Mouse (Mus musculus): ENCODE measurements around the gene Cfap44. TPM values are rescaled to one million over a fixed set of nuclear protein-coding genes. Genes with fewer than 3 reads are reported as not detected.
A peak's percentile ranks its signal among the peaks of the same experiment; 100 is the strongest.

Cfap44 gene
- polyA plus RNA-seq, 1 experiment from 2014 or later = 8.3 TPM

DNA sequence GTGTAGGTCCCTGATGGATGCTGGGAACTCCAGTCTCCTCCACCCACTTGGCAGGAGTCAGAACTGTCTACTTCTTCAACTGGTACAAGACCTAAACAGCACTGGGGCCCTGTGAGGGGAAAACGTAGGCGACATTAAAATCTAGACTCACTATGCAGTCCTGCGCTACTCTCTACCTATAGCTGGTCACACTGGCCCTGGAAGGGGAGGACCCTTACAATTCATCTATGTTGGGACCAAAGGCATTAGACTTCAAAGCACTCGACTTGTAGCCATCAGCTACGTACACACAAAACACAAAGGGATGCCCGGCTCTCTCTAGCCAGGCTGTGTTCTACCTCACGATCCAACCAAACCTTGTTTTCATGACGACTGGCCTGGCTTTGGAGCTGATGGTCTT is 91.1 kb downstream of the Cfap44 start:
- no peaks in the 10 kb centered on the region for H3K27me3 ChIP-seq
- peak overlapping the region; percentile 44; the same call in 1 of the 2 replicates for H3K27ac ChIP-seq

DNA sequence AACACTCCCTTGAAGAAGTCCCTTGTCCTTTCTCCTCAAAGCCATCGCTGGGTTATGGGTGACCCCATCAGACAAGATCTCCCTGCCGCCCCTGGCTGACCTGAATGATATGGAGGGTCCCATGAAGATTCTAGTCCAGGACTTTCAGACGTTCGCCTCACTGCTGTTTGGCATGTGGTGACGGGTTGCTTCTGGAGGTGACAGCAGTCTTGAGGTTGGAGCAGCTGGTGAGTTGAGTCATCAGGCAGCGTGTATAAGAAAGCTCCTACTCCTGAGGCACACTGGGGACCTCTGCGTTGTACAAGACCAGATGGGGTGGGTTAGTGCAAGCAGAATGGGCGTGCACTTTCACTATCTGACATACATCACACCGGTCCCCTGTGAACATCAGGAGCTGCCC is 92.0 kb downstream of the Cfap44 start:
- Histone ChIP-seq H3K36me3 (peaks cover 61% of the 10 kb centered on the region), H3K9ac (no peak overlapping the region), H3K4me1 (peaks cover 25% of the 10 kb centered on the region), H3K9me3 (replicated peaks) (no peaks in the 10 kb centered on the region), H3K27me3 (no peaks in the 10 kb centered on the region), H3K27ac (peak overlapping the region; percentile 41; the same call in 1 of the 2 replicates), H3K4me2 (replicated peaks) (no peak overlapping the region), H3K4me3 (no peak overlapping the region)
- 81% methylated on average over 9 of the region's 9 CpGs for WGBS
- ATAC-seq (ENCODE audit: low FRiP score) = peak; percentile 38; the same call in 1 of the 2 replicates

More for the DNA sequence above, 91.1 kb downstream of the Cfap44 start:
- Histone ChIP-seq H3K4me2 (replicated peaks) (no peak overlapping the region), H3K9ac (no peak overlapping the region), H3K36me3 (peaks cover 51% of the 10 kb centered on the region), H3K9me3 (replicated peaks) (no peaks in the 10 kb centered on the region), H3K4me3 (no peak overlapping the region), H3K4me1 (peaks cover 27% of the 10 kb centered on the region)
- WGBS = 75% methylated on average over 8 of the region's 8 CpGs
- ATAC-seq (ENCODE audit: low FRiP score) = no peak

DNA sequence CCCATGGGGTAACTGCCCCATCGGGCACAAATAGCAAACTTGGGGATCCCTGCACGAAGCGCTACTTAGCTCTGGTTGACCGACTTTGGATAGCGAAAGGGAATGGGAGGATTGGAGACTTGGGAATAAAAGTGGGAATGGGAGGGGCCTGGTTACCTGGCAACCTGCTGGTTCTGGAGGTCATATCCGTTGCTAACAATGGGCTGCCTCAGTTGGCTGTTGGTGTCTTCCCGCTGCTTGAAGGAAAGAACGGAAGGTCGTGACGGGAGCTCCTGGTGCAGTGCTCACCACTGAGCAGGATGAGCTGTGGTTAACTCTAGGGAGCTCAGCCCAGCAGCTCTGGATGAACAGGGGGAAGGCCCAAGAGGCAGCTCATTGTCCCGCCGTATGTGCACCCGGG is 92.6 kb downstream of the Cfap44 start:
- Histone ChIP-seq H3K4me3 (no peak overlapping the region), H3K4me1 (peaks cover 21% of the 10 kb centered on the region), H3K9ac (no peak overlapping the region), H3K9me3 (replicated peaks) (no peaks in the 10 kb centered on the region), H3K27ac (peak overlapping the region; percentile 41; the same call in 1 of the 2 replicates), H3K4me2 (replicated peaks) (no peak overlapping the region), H3K36me3 (peaks cover 66% of the 10 kb centered on the region), H3K27me3 (no peaks in the 10 kb centered on the region)
- 0 out of 2 replicates have a peak, but pooled peaks have one; percentile 11 for ATAC-seq (ENCODE audit: low FRiP score)
- WGBS = 77% methylated on average over 13 of the region's 13 CpGs

DNA sequence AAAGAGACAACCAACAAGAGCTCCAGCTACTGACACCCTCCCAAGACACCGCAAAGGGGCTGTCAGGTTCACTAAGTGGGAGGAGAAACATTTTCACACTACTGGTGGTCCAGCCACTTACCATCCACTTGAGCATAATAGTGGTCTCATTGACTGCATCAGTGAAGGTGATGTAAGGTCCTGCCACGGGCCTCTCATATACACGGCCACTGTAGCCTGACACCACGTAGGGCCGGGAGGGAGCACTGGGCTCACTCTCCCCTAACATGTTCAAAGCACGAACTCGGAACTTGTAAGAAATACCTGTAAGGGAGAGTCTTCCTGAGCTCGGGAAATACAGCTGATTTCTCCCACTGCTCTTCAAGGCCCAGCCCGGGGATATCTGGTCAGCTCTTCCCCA is 96.5 kb downstream of the Cfap44 start:
- H3K9ac ChIP-seq = no peak overlapping the region
- WGBS = 94% methylated on average over 9 of the region's 9 CpGs
- H3K9me3 ChIP-seq (replicated peaks) = no peaks in the 10 kb centered on the region
- H3K27ac ChIP-seq = no peak overlapping the region
- H3K27me3 ChIP-seq = no peaks in the 10 kb centered on the region
- H3K4me1 ChIP-seq = peaks cover 28% of the 10 kb centered on the region
- H3K36me3 ChIP-seq = peaks cover 79% of the 10 kb centered on the region
- H3K4me2 ChIP-seq (replicated peaks) = no peak overlapping the region
- H3K4me3 ChIP-seq = no peak overlapping the region
- ATAC-seq (ENCODE audit: low FRiP score) = no peak

DNA sequence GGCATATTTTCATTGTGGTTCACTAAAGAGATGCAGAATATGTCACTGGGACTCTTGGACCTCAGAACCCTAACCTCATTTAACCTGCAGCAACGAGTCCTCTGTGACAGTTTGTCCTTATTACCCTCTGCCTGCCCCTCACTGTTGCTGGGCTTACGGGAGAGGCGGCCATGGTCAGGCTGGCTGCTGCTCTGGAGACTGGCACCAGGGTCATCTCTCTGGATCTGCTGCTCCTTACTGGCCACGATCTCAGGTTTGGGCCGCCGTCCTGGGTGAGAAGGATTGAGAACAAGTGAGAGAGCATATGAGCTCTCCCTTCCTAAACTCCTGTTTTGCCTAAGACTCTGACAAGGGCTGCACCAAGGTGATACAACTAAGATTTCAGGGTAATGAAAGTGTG is 97.6 kb downstream of the Cfap44 start:
- WGBS = 94% methylated on average over 6 of the region's 6 CpGs
- H3K9ac ChIP-seq = no peak overlapping the region
- no peak for ATAC-seq (ENCODE audit: low FRiP score)
- no peak overlapping the region for H3K4me2 ChIP-seq (replicated peaks)
- no peak overlapping the region for H3K4me3 ChIP-seq
- H3K4me1 ChIP-seq = peaks cover 22% of the 10 kb centered on the region
- H3K27me3 ChIP-seq = no peaks in the 10 kb centered on the region
- peak overlapping the region; percentile 7; the same call in 1 of the 2 replicates for H3K27ac ChIP-seq
- H3K9me3 ChIP-seq (replicated peaks) = no peaks in the 10 kb centered on the region
- H3K36me3 ChIP-seq = peaks cover 76% of the 10 kb centered on the region

DNA sequence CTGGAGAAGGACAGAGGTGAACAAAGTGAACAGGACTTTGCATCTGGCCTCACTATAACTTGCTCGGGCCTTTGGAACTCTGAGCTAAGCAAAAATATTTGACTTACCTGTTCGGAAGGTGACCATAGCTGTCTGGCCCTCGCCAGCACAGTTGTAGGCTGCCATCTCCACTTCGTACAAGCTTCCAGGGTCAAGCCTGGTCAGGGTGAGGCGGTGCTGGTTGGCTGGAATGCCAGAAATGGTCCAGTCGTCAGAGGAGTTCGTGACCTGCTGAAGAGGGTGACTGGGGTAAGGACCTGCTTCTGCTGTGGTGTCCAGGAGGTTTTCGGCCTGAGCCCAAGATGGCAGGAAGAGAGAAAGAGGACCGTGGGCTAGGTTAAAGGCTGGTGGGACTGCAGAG is 98.1 kb downstream of the Cfap44 start:
- 85% methylated on average over 9 of the region's 9 CpGs for WGBS
- no peaks in the 10 kb centered on the region for H3K27me3 ChIP-seq
- H3K4me2 ChIP-seq (replicated peaks) = no peak overlapping the region
- no peak overlapping the region for H3K4me3 ChIP-seq
- H3K9ac ChIP-seq = no peak overlapping the region
- no peak for ATAC-seq (ENCODE audit: low FRiP score)
- H3K27ac ChIP-seq = no peak overlapping the region
- peaks cover 16% of the 10 kb centered on the region for H3K4me1 ChIP-seq
- peaks cover 70% of the 10 kb centered on the region for H3K36me3 ChIP-seq
- no peaks in the 10 kb centered on the region for H3K9me3 ChIP-seq (replicated peaks)

DNA sequence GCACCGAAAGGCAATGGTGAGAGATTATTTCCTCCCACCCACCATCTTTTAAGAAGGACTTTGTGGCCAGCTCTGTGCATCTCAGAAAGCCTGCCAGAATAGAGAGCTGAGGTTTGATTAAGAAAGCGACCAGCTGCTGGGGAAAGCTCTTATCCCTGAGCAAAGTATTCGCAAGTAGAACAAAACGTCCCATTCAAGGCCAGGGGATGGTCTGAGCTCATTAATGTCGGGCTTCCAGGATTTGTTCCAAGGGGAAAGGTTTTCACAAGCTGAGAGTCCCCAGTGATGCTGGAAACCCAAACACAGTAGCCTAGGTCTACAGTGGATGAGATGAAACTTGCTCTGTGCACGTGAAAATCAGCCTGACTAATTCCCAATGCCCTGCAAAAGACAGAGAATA is 99.3 kb downstream of the Cfap44 start:
- peaks cover 71% of the 10 kb centered on the region for H3K36me3 ChIP-seq
- H3K9me3 ChIP-seq (replicated peaks) = no peaks in the 10 kb centered on the region
- no peak for ATAC-seq (ENCODE audit: low FRiP score)
- H3K27ac ChIP-seq = peak overlapping the region; percentile 12
- H3K9ac ChIP-seq = no peak overlapping the region
- WGBS = 30% methylated on average over 6 of the region's 6 CpGs
- no peaks in the 10 kb centered on the region for H3K27me3 ChIP-seq
- no peak overlapping the region for H3K4me3 ChIP-seq
- no peak overlapping the region for H3K4me2 ChIP-seq (replicated peaks)
- peaks cover 16% of the 10 kb centered on the region for H3K4me1 ChIP-seq

DNA sequence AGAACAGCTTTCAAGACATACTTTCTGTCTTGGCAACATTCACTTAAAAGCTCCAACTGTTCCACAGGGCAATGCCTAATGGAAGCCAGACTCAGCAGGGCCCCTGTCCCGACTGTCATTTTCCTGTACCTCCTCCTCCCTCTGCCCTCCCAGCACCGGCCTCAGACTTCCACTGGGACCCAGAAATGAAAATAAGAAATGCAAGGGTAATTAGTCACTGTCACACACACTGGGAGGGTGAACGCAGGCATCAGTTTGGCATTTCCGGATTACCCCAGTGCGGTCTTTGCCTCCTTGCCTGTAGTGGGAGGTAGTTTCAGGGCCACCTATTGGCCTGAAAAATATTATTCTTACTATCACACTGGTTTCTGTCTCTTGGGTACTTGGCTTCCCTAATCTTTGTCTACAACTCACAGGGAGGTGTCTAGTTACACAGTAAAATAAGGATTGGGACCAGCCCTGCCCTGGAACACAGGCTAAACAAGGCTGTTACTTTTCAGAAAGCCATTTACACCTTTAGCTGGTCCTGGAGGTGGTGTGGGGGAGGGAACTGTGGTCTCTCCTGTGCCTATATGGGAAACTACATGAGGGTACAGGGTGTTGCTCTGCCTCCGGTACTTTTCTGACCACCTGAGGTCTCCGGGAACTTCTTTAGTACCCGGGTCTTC is 100.0 kb downstream of the Cfap44 start:
- no peak overlapping the region for H3K4me3 ChIP-seq
- no peaks in the 10 kb centered on the region for H3K9me3 ChIP-seq (replicated peaks)
- no peak overlapping the region for H3K9ac ChIP-seq
- peak; percentile 80 for ATAC-seq (ENCODE audit: low FRiP score)
- H3K36me3 ChIP-seq = peaks cover 70% of the 10 kb centered on the region
- WGBS = 35% methylated on average over 8 of the region's 8 CpGs
- H3K27ac ChIP-seq = peak overlapping the region; percentile 60
- H3K4me1 ChIP-seq = peaks cover 16% of the 10 kb centered on the region
- H3K27me3 ChIP-seq = no peaks in the 10 kb centered on the region
- H3K4me2 ChIP-seq (replicated peaks) = no peak overlapping the region

DNA sequence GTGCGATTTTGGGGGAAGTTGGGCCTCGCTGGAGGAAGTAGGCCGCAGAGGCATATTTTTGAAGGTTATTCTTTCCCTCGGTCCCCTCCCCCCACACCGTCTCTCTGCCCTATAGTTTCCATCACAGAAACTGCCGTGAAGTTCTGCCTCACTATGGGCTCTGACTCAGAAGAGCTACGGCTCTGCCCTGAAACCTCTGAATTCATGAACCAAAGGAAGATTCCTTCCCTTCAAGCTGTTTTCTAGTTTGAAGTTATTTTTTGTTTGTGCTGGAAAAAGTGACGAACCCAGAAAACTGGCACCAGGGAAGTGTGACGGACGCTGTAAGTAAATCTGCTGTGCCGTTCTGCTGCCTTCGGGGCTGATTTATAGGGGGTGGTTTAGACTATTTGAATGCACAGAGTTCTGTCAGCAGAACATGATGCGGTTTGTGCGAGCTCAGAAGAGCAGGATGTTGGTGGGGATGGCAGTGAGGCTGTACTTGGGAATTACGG is 102.4 kb downstream of the Cfap44 start:
- H3K4me2 ChIP-seq (replicated peaks) = no peak overlapping the region
- no peak overlapping the region for H3K4me3 ChIP-seq
- no peaks in the 10 kb centered on the region for H3K9me3 ChIP-seq (replicated peaks)
- 81% methylated on average over 15 of the region's 15 CpGs for WGBS
- no peak for ATAC-seq (ENCODE audit: low FRiP score)
- no peak overlapping the region for H3K27ac ChIP-seq
- H3K9ac ChIP-seq = no peak overlapping the region
- H3K4me1 ChIP-seq = peaks cover 16% of the 10 kb centered on the region
- peaks cover 71% of the 10 kb centered on the region for H3K36me3 ChIP-seq
- no peaks in the 10 kb centered on the region for H3K27me3 ChIP-seq

DNA sequence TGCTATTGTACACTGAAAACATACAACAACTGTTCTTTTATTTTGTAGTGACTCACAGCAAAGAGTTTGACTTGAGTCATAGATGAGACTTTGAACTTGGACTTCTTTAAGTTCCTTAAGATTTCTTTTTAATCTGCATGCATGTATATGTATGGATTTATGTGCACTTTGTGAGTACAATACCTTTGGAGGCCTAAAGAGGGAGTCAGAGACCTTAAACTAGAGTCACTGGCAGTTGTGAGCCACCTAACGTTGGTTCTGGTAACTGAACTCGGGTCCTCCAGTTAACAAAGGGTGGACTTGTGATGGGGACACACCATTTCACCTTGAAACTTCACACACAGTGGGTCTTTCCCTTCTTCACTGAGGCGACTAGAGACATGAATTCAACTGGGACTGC is 103.9 kb downstream of the Cfap44 start:
- 94% methylated on average over 3 of the region's 3 CpGs for WGBS
- Histone ChIP-seq H3K36me3 (peaks cover 70% of the 10 kb centered on the region), H3K27ac (no peak overlapping the region), H3K27me3 (no peaks in the 10 kb centered on the region), H3K4me1 (peaks cover 16% of the 10 kb centered on the region), H3K4me2 (replicated peaks) (no peak overlapping the region), H3K4me3 (no peak overlapping the region), H3K9me3 (replicated peaks) (no peaks in the 10 kb centered on the region), H3K9ac (no peak overlapping the region)
- no peak for ATAC-seq (ENCODE audit: low FRiP score)

DNA sequence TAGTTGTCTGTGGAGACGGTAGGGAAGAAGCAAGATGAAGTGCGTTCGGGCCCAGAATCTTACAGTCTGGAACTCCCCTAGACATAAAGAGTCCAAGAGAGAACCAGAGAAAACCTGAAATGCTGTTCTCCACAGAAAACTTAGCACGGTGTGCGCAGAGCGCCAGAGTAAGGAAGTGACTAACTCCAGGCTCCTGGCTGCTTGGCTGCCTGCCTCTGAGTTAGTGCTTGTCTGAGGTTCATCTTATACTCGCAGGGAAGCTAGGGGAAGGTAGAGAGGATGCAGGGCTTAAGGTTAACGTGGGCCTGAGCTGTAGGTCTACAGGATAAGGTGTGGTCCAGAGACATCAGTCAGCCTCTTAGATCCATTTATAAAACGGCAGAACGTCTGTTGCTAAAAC is 107.2 kb downstream of the Cfap44 start:
- no peaks in the 10 kb centered on the region for H3K9me3 ChIP-seq (replicated peaks)
- no peak overlapping the region for H3K27ac ChIP-seq
- no peaks in the 10 kb centered on the region for H3K27me3 ChIP-seq
- no peak for ATAC-seq (ENCODE audit: low FRiP score)
- H3K4me2 ChIP-seq (replicated peaks) = no peak overlapping the region
- no peak overlapping the region for H3K4me3 ChIP-seq
- 92% methylated on average over 10 of the region's 10 CpGs for WGBS
- no peak overlapping the region for H3K9ac ChIP-seq
- no peaks in the 10 kb centered on the region for H3K4me1 ChIP-seq
- peaks cover 73% of the 10 kb centered on the region for H3K36me3 ChIP-seq

DNA sequence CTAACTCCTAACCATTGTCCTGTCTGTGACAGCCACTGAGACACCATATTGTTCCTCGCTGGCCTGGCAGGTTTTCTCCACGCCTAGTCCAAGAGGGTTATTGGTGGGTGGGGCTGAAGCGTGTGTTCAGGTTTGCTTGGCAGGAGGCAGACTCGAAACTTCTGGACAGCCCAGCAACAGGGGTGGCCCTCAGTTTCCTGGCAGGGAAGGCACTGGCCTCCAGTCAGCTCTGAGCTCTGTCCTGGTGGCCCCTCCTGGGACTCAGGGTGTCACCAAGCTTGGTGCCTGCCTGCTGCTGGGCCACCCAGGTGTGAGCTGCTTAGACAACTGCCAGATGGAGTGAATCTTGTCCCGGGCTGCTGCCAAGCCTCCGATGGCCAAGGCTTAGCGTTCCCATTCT is 107.7 kb downstream of the Cfap44 start:
- Histone ChIP-seq H3K4me2 (replicated peaks) (no peak overlapping the region), H3K9ac (no peak overlapping the region), H3K27ac (no peak overlapping the region), H3K4me3 (no peak overlapping the region), H3K4me1 (peaks cover 1% of the 10 kb centered on the region), H3K9me3 (replicated peaks) (no peaks in the 10 kb centered on the region), H3K36me3 (peaks cover 72% of the 10 kb centered on the region), H3K27me3 (no peaks in the 10 kb centered on the region)
- WGBS = 86% methylated on average over 7 of the region's 7 CpGs
- no peak for ATAC-seq (ENCODE audit: low FRiP score)

Measured in hindbrain, embryonic 12.5 days (tissue).